Mouse (Mus musculus) MEL (cell line): ENCODE data around the gene Gpsm3. TPM values are rescaled to one million over a fixed set of nuclear protein-coding genes. Genes with fewer than 3 reads are reported as not detected.
A peak's percentile ranks its signal among the peaks of the same experiment; 100 is the strongest.

Experiments
- DNase-seq: peaks from one replicate; pipeline ENCODE4 v3.0.0; 2011; ENCODE audit warnings: low read depth, low spot score
- H3K27ac ChIP-seq: 2 replicates; pipeline ENCODE4 v1.5.1; 2012; ENCODE audit warnings: low read depth, mild to moderate bottlenecking, control low read depth, low read length, moderate library complexity; ENCODE audit not compliant: control insufficient read depth
- H3K27me3 ChIP-seq, 2 experiments: fragments of 150-350 bp in 1 of 2; sonication (generic) in 1 of 2; 2 replicates each; pipeline ENCODE4 v1.6.1; 2012; ENCODE audit warnings: low read length in 2 of 2, mild to moderate bottlenecking in 2 of 2, improper control_type of control experiment in 1 of 2, moderate library complexity in 1 of 2; ENCODE audit not compliant: insufficient read depth in 2 of 2, control insufficient read depth in 1 of 2
- H3K36me3 ChIP-seq, 2 experiments: 2 replicates each; pipeline ENCODE4 v1.6.1; 2012 to 2014; ENCODE audit warnings: low read length in 2 of 2, improper control_type of control experiment in 1 of 2, inconsistent platforms in 1 of 2, mild to moderate bottlenecking in 1 of 2; ENCODE audit not compliant: insufficient read depth in 2 of 2, control insufficient read depth in 1 of 2
- H3K4me1 ChIP-seq, 2 experiments: fragments of 150-350 bp in 1 of 2; sonication (generic) in 1 of 2; 2 replicates each; pipeline ENCODE4 v1.6.1; 2012; ENCODE audit warnings: low read length in 2 of 2, improper control_type of control experiment in 1 of 2, mild to moderate bottlenecking in 1 of 2; ENCODE audit not compliant: insufficient read depth in 2 of 2, control insufficient read depth in 1 of 2
- H3K4me3 ChIP-seq, 2 experiments: fragments of 150-350 bp in 1 of 2; sonication (generic) in 1 of 2; 2 replicates each; pipeline ENCODE4 v1.5.1; 2012; ENCODE audit warnings: low read depth in 2 of 2, low read length in 2 of 2, mild to moderate bottlenecking in 2 of 2, moderate library complexity in 2 of 2, control low read depth in 1 of 2, improper control_type of control experiment in 1 of 2; ENCODE audit not compliant: control insufficient read depth in 1 of 2, insufficient read depth in 1 of 2
- H3K79me2 ChIP-seq: 2 replicates; pipeline ENCODE4 v1.6.1; 2012; ENCODE audit warnings: mild to moderate bottlenecking, low read length, moderate library complexity; ENCODE audit not compliant: control insufficient read depth, poor library complexity, insufficient read depth
- H3K9ac ChIP-seq: 2 replicates; pipeline ENCODE4 v1.6.1; 2012; ENCODE audit warnings: low read depth, mild to moderate bottlenecking, control low read depth, low read length, moderate library complexity; ENCODE audit not compliant: control insufficient read depth, poor library complexity, severe bottlenecking
- H3K9me3 ChIP-seq: fragments of 150-350 bp; sonication (generic); replicated peaks from 2 replicates; pipeline ENCODE4 v1.6.1; 2012; ENCODE audit warnings: mild to moderate bottlenecking, low read length, improper control_type of control experiment, moderate library complexity; ENCODE audit not compliant: insufficient read depth
- BHLHE40 ChIP-seq: IDR thresholded peaks from 2 replicates; pipeline ENCODE4 v1.6.1; 2012; ENCODE audit warnings: low read depth, mild to moderate bottlenecking, inconsistent platforms, low read length, improper control_type of control experiment, borderline replicate concordance
- E2F4 ChIP-seq: IDR thresholded peaks from 2 replicates; pipeline ENCODE4 v1.6.1; 2011; ENCODE audit warnings: low read depth, low read length, improper control_type of control experiment, borderline replicate concordance
- ELF1 ChIP-seq: IDR thresholded peaks from 2 replicates; pipeline ENCODE4 v1.6.1; 2014; ENCODE audit warnings: low read depth, mild to moderate bottlenecking, inconsistent platforms, low read length, improper control_type of control experiment, moderate library complexity
- MAX ChIP-seq: IDR thresholded peaks from 2 replicates; pipeline ENCODE4 v1.6.1; 2011; ENCODE audit warnings: low read length, improper control_type of control experiment
- MAZ ChIP-seq: IDR thresholded peaks from 2 replicates; pipeline ENCODE4 v1.6.1; 2012; ENCODE audit warnings: low read depth, mild to moderate bottlenecking, inconsistent platforms, low read length, improper control_type of control experiment
- MEF2A ChIP-seq: IDR thresholded peaks from 2 replicates; pipeline ENCODE4 v1.6.1; 2014; ENCODE audit warnings: low read depth, mild to moderate bottlenecking, inconsistent platforms, low read length, improper control_type of control experiment; ENCODE audit not compliant: poor library complexity, insufficient replicate concordance, severe bottlenecking; ENCODE audit errors: extremely low read depth
- NELFE ChIP-seq: IDR thresholded peaks from 2 replicates; pipeline ENCODE4 v1.6.1; 2011; ENCODE audit warnings: low read depth, low read length, improper control_type of control experiment
- NRF1 ChIP-seq: IDR thresholded peaks from 2 replicates; pipeline ENCODE4 v1.6.1; 2014; ENCODE audit warnings: low read depth, mild to moderate bottlenecking, inconsistent platforms, low read length, improper control_type of control experiment, moderate library complexity; ENCODE audit not compliant: poor library complexity, insufficient read depth, severe bottlenecking
- POLR2A ChIP-seq, 2 experiments: IDR thresholded peaks; 2 replicates each; pipeline ENCODE4 v1.6.1; 2011 to 2012; ENCODE audit warnings: low read length in 2 of 2, mild to moderate bottlenecking in 2 of 2, control low read depth in 1 of 2, improper control_type of control experiment in 1 of 2, low read depth in 1 of 2, moderate library complexity in 1 of 2; ENCODE audit not compliant: control insufficient read depth in 1 of 2, insufficient read depth in 1 of 2, poor library complexity in 1 of 2
- TAL1 ChIP-seq: IDR thresholded peaks from 2 replicates; pipeline ENCODE4 v1.6.1; 2012; ENCODE audit warnings: mild to moderate bottlenecking, inconsistent platforms, low read length, moderate library complexity, mixed read lengths
- TBP ChIP-seq: IDR thresholded peaks from 2 replicates; pipeline ENCODE4 v1.8.0; 2011; ENCODE audit warnings: low read depth, low read length, improper control_type of control experiment
- UBTF ChIP-seq: IDR thresholded peaks from 2 replicates; pipeline ENCODE4 v1.6.1; 2012; ENCODE audit warnings: low read depth, mild to moderate bottlenecking, inconsistent platforms, low read length, improper control_type of control experiment, moderate library complexity, borderline replicate concordance; ENCODE audit not compliant: insufficient read depth
- USF2 ChIP-seq, 2 experiments: IDR thresholded peaks; 2 replicates each; pipeline ENCODE4 v1.6.1; 2011 to 2012; ENCODE audit warnings: improper control_type of control experiment in 2 of 2, low read length in 2 of 2, borderline replicate concordance in 1 of 2, inconsistent platforms in 1 of 2, low read depth in 1 of 2, mild to moderate bottlenecking in 1 of 2; ENCODE audit not compliant: insufficient read depth in 1 of 2
- polyA plus RNA-seq, 2 experiments: library from polyadenylated mRNA; stranded (reverse) in 1 of 2; unstranded in 1 of 2; fragments of >175 nt in 1 of 2; fragments of >200 nt in 1 of 2; gene quantifications; 2 replicates each; pipeline versions ENCODE4 v1.2.1 to v1.2.4; 2012; ENCODE audit warnings: low replicate concordance in 2 of 2, low read depth in 1 of 2; ENCODE audit not compliant: insufficient read length in 2 of 2, insufficient read depth in 1 of 2, missing spikeins in 1 of 2
- total RNA-seq: library from RNA; depleted of rRNA; stranded (reverse); fragments of 300-350 nt; gene quantifications from 2 replicates; pipeline ENCODE4 v1.2.3, GENCODE M21; 2012

Gene Gpsm3
- total and polyA plus RNA-seq, 3 experiments: 10.6 to 37.8 TPM; not detected in 1

GRCm38 (mm10) chr17:34632261-34632691 lies 42.7 kb downstream of the Gpsm3 start:
- peak overlapping the region; percentile 34; the same call in 1 of the 2 replicates for H3K27ac ChIP-seq
- DNase-seq: peak; percentile 95
- peaks cover 0 to 9% of the 10 kb centered on the region in 2 experiments; a peak in 2 of 4 replicates for H3K36me3 ChIP-seq
- TF ChIP-seq POLR2A (IDR thresholded peaks at IDR 0.05; ENCODE audit: control insufficient read depth in 1 of 2, insufficient read depth in 1 of 2, low read depth in 1 of 2, low read length in 2 of 2, poor library complexity in 1 of 2) (peak in 1 of 2 experiments; percentile 45; a peak in 2 of 4 replicates), USF2 (IDR thresholded peaks at IDR 0.05; ENCODE audit: borderline replicate concordance in 1 of 2, insufficient read depth in 1 of 2, low read depth in 1 of 2, low read length in 2 of 2) (no peak)
- peaks cover 1% of the 10 kb centered on the region; the same call in 1 of the 2 replicates for H3K79me2 ChIP-seq
- H3K4me1 ChIP-seq: peaks cover 0 to 24% of the 10 kb centered on the region in 2 experiments; a peak in 3 of 4 replicates
- H3K9me3 ChIP-seq: no peaks in the 10 kb centered on the region
- peaks cover 0 to 3% of the 10 kb centered on the region in 2 experiments; a peak in 2 of 4 replicates for H3K27me3 ChIP-seq
- H3K4me3 ChIP-seq: peak overlapping the region; percentile 57 to 58
- H3K9ac ChIP-seq: peak overlapping the region; percentile 48

DNA sequence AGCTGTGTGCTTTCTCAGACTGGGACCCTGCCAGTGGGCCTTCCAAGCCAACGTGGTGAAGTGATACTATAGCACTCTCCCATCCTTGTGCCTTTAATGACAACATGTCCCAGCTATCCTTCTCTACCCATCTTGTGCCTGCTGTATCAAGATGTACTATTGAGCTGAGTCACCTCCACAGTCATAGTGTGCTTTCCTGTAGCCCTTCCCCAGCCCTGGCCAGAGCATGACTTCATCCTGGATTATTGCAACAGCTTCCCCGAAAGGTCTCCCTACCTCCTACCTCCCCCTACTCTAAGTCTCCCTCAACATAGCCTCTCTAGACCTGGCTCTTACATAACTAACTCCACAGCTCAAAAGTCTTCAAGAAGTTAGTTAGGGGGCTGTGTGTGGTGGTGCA lies 46.1 kb downstream of the Gpsm3 start:
- peak; percentile 33 for DNase-seq
- TF ChIP-seq NELFE (no peak), MEF2A (no peak), TAL1 (peak; percentile 38; the same call in 1 of the 2 replicates)
- TF ChIP-seq, all 39 proteins: peak for 1
- Histone ChIP-seq H3K9me3 (no peaks in the 10 kb centered on the region), H3K9ac (no peak overlapping the region), H3K27ac (no peak overlapping the region), H3K4me3 (no peak overlapping the region), H3K4me1 (peaks cover 0 to 14% of the 10 kb centered on the region in 2 experiments; a peak in 2 of 4 replicates), H3K27me3 (peaks cover 5 to 12% of the 10 kb centered on the region in 2 experiments; a peak in 3 of 4 replicates), H3K36me3 (peaks cover 0 to 5% of the 10 kb centered on the region in 2 experiments; a peak in 1 of 4 replicates), H3K79me2 (no peaks in the 10 kb centered on the region)

DNA sequence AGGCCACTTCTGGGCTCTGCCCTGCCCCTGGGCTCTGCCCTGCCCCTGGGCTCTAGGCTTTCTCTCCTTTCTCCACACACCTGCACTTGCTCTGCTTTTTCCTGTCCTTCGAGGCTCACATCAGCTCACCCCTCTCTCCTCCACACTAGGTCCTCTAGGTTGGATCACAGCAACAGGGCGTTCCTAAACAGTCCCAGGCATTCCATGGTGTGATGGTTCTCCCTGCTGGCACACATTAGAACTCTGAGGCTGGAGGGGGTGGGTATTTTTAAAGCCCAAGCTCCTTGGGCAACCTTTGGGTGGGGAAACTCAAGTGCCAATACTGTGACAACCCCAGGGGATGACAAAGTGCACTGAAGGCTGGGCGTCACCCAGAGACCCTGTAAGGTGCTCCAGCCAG lies 47.9 kb downstream of the Gpsm3 start:
- Histone ChIP-seq H3K9me3 (no peaks in the 10 kb centered on the region), H3K27ac (no peak overlapping the region), H3K36me3 (no peaks in the 10 kb centered on the region), H3K4me3 (no peak overlapping the region), H3K27me3 (peaks cover 5 to 12% of the 10 kb centered on the region in 2 experiments; a peak in 3 of 4 replicates), H3K9ac (no peak overlapping the region), H3K4me1 (peaks cover 0 to 5% of the 10 kb centered on the region in 2 experiments; a peak in 1 of 4 replicates), H3K79me2 (no peaks in the 10 kb centered on the region)
- DNase-seq: no peak
- TF ChIP-seq UBTF: no peak
- TF ChIP-seq TBP: no peak
- no peak for TF ChIP-seq ELF1
- TF ChIP-seq MAX: no peak
- no peak for TF ChIP-seq E2F4
- TF ChIP-seq NRF1: no peak
- no peak for TF ChIP-seq MAZ
- no peak for TF ChIP-seq NELFE
- no peak for TF ChIP-seq BHLHE40
